Mouse (Mus musculus): Measurements from ENCODE around the gene Ephb3.
A peak's percentile ranks its signal among the peaks of the same experiment; 100 is the strongest.
"Not testable (repeated sequence)": the region's sequence is repeated elsewhere in the genome, so short reads cannot be mapped to it uniquely, and the experiment has no call there.

Gene Ephb3

GRCm38 (mm10) chr16:21204367-21205092 lies at the start of gene Ephb3:
TSS of gene Ephb3 (plus strand) at chr16:21204755.
- DNase-seq, result peak; percentile 78

- DNase-seq, result not testable (repeated sequence)
Measured at GRCm38 (mm10) chr16:21156261-21156660, 48.3 kb upstream of the Ephb3 start.

GRCm38 (mm10) chr16:21159226-21159625 lies 45.3 kb upstream of the Ephb3 start:
- not testable (repeated sequence) for DNase-seq

GRCm38 (mm10) chr16:21163423-21163822 lies 41.1 kb upstream of the Ephb3 start:
- not testable (repeated sequence) for DNase-seq

GRCm38 (mm10) chr16:21165343-21166220 lies 39.0 kb upstream of the Ephb3 start:
- DNase-seq, result peak; percentile 29

- no peak for DNase-seq
Measured at GRCm38 (mm10) chr16:21168730-21169129, 35.8 kb upstream of the Ephb3 start.

GRCm38 (mm10) chr16:21175236-21175635 lies 29.3 kb upstream of the Ephb3 start:
- DNase-seq, result no peak

- no peak for DNase-seq
Measured at GRCm38 (mm10) chr16:21182108-21182507, 22.4 kb upstream of the Ephb3 start.

GRCm38 (mm10) chr16:21184697-21185096 lies 19.9 kb upstream of the Ephb3 start:
- DNase-seq, result no peak

- no peak for DNase-seq
Measured at GRCm38 (mm10) chr16:21187568-21187967, 17.0 kb upstream of the Ephb3 start.

GRCm38 (mm10) chr16:21188345-21188744 lies 16.2 kb upstream of the Ephb3 start:
- no peak for DNase-seq

GRCm38 (mm10) chr16:21191569-21191968 lies 13.0 kb upstream of the Ephb3 start:
- no peak for DNase-seq

- DNase-seq, result peak; percentile 7
Measured at GRCm38 (mm10) chr16:21192509-21193354, 11.8 kb upstream of the Ephb3 start.

- DNase-seq, result no peak
Measured at GRCm38 (mm10) chr16:21194182-21194581, 10.4 kb upstream of the Ephb3 start.

- no peak for DNase-seq
Measured at GRCm38 (mm10) chr16:21195260-21195866, 9.2 kb upstream of the Ephb3 start.

GRCm38 (mm10) chr16:21196576-21196975 lies 8.0 kb upstream of the Ephb3 start:
- DNase-seq, result no peak

GRCm38 (mm10) chr16:21197542-21197941 lies 7.0 kb upstream of the Ephb3 start:
- DNase-seq, result no peak

GRCm38 (mm10) chr16:21198006-21198405 lies 6.5 kb upstream of the Ephb3 start:
- no peak for DNase-seq

- DNase-seq, result peak; percentile 27
Measured at GRCm38 (mm10) chr16:21198529-21198928, 6.0 kb upstream of the Ephb3 start.

- DNase-seq, result no peak
Measured at GRCm38 (mm10) chr16:21199426-21199825, 5.1 kb upstream of the Ephb3 start.

- no peak for DNase-seq
Measured at GRCm38 (mm10) chr16:21202731-21203130, 1.8 kb upstream of the Ephb3 start.

- peak; percentile 4 for DNase-seq
Measured at GRCm38 (mm10) chr16:21205093-21205886, 735 bp downstream of the Ephb3 start.
